Mouse (Mus musculus) layer of hippocampus, adult 9-11 months (tissue): ENCODE data around the gene Cadm2.
A peak's percentile ranks its signal among the peaks of the same experiment; 100 is the strongest.

Source experiments
- DNase-seq: peaks from one replicate; pipeline ENCODE4 v3.0.0; 2022

The Cadm2 gene

DNA sequence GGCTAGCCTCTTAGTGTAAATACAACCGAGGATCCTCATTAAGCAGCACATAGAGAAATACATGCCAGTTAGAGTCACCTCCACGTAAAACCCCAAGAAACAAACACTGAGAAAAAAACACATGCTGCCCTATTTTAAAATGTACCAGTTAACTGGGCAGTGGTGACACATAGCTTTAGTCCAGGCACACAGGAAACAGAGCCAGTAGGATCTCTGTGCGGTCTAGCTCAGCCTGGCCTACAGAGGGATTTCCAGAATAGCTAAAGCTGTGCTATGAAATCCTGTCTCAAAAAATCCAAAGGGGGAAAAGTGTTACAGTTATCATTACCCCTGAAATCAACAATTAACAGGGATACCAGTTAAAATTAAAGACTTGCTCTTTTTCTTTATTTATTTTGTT, 498.9 kb downstream of the Cadm2 start:
- no peak for DNase-seq

DNA sequence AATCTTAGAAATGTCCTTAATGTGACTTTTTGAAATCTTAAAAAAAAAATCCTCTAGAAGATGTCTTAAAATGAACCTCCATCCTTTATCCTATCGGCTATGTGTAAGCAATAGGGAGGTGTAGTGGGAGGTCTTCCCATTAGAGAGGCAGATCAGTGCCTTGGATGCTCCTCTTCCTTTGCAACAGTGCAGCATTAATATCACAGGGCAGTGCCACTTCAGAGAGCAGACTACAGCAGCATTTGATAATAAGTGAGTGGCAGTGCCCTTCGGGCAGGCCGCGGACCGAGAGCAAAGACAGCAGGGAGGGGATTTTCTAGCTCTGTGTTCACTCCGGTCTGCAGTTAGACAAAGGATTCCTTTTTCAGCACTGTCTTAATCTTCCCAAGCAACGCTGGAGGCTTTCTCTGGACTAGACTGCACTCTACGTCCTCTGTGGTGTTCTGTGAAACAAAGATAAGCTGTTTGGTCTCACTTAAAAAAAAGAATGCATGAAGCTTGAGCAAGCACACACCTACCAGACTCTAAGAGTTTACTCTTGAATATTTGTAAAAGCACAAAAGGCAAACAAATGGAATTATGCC, 514.1 kb downstream of the Cadm2 start:
- DNase-seq = no peak

DNA sequence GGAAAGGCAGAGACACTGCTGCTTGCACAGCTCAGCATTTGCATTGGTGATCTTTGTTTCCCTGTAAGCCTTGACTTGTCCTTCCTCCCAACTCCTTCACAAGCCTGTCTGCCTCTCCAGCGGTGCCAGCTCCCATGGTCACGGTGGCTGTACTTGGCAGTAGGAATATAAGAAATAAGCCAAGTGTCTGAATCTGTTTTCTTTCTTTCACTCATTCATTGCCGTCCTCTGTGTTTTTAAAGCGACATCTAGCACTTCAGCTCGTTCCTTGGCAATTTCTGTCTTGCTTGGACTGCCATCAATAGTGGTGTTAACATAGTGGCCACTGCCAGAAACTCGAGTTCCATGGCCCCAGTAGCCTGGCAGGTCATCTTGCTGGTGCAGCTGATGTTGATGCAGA, 524.0 kb downstream of the Cadm2 start:
- peak; percentile 14 for DNase-seq

DNA sequence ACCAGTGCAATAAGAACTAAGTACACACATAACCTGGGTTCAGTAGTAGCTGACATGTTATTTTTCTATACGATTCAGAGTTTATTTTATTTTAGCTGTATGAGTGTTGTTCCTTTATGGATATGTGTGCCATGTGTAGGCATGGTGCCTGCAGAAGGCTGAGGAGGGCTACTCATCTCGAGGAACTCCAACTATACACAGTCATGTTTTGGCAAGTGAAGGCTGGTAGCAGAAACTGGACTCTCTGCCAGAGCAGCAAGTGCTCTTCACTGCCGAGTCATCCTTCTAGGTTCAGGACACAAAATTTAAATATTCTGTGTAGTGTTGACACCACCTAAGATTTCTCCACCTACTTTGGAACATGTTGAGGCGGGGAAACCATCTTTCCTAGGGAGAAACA, 524.8 kb downstream of the Cadm2 start:
- no peak for DNase-seq

- DNase-seq = peak; percentile 53
These were observed 531.0 kb downstream of the Cadm2 start for GRCm38 (mm10) chr16:67089747-67090146.

DNA sequence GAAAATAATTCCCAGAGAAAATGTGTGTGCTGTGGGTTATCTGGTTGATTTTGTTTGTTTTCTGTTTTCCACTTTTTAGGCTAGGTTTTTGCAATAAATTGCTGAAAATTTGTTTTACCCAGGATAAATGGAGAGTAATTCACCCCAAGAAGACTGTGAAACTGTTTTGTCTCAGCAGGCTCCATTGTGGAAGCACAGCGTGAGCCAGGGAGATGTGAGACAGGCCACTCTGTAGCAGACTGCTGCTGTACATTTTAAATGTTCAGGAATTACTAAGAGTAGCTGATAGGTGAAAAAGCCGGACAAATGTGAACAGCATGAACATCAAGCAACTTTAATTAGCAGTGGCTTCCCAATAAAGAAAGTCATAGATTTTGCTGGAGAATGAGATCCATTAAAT, 541.4 kb downstream of the Cadm2 start:
- DNase-seq = no peak

GRCm38 (mm10) chr16:67076169-67076895, 544.4 kb downstream of the Cadm2 start:
- peak; percentile 30 for DNase-seq

DNA sequence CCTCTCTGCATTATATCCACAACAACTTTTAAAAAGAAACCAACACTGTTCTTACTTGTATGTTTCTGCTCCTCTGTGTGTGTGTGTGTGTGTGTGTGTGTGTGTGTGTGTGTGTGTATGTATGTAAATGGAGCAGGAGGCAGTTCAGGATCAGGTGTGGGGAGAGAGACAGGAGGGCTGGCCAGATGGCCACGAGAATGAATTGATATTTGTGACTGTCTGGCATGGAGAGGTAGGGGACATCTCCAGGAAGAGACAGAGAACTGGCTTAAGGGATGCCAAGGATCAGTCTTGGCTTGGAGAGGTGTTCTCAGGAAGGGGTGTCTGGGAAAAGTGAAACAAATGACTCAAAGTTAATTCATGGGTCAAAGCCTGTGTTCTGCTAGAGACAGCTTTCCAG, 552.2 kb downstream of the Cadm2 start:
- DNase-seq = no peak

- no peak for DNase-seq
These were observed 589.8 kb downstream of the Cadm2 start for GRCm38 (mm10) chr16:67030918-67031317.

DNA sequence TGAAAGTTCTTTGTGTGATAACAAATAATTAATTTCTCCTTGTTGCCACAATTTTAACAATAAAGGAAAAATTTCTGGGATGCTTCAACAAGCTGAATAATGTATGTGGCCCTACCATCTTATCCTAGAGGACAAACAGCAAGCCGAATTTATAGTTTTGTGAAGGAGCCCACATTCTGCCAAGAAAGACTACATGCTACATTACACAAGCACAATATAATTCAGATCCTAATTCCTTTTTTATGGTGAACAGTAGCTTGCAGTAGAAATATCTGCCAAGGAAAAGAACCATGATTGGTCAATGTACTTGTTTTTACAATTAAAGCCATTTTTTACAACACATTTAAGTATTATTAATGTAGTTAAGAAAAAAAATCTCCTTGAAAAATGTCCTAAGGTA, 600.9 kb downstream of the Cadm2 start:
- DNase-seq = no peak

GRCm38 (mm10) chr16:67017710-67018109, 603.0 kb downstream of the Cadm2 start:
- DNase-seq = no peak

DNA sequence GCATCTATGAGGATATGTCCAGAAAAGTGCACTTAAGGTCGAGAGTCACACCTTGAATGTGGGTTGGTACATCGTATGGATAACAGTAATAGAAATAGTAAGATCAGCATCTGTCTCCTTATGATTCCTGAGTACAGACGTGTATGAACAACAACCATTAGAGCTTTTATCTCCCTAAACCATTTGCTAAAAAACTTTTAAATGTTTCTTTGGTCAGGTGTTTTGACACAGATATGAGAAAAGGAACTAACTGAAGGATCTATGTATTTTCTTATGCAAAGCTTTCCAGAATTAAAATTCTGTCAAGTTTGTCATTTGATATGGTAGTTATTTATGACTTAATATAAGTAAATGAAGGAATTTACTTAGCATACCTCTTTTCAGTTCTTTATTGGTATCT, 617.5 kb downstream of the Cadm2 start:
- DNase-seq = no peak

- peak; percentile 36 for DNase-seq
These were observed 619.0 kb downstream of the Cadm2 start for GRCm38 (mm10) chr16:67001707-67002106.

DNA sequence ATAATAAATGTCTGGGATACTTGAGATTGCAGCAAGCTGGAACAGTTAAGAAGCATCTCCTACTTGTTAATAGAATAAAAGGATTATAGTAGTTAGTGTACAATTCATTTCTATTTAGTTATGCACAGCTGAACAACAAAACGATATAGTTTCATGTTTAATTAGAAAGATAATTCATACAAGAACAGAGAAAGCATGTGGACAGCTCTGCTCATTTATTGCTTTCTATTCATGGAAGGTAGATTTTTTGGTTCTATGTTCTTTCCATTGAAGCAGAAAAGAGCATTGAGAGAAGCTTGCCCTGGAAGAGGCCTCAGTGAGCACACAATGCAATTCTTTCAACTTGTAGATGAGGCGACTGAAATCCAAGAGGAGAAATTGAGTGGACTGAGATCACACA, 623.2 kb downstream of the Cadm2 start:
- DNase-seq = no peak

- no peak for DNase-seq
These were observed 633.0 kb downstream of the Cadm2 start for GRCm38 (mm10) chr16:66987741-66988140.

DNA sequence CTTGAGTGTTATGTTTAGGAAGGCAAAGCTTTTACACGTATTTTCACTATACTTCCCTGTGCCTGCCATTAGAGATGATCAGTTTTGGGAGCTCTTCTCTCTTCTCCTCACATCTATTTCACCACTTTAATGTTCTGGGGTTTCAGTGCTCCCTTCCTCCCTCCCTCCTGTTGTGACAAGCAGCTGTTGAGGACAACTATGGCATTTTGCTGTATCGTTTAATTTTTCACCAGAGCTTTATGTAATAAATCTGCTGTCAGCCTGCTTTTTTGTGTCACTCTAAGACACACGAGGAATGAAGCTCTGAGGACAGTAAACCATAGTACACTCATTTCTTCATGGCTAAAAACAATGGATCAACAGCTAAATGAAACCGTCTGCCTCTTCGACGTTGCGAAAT, 633.8 kb downstream of the Cadm2 start:
- DNase-seq = peak; percentile 29

GRCm38 (mm10) chr16:66970912-66971311, 649.8 kb downstream of the Cadm2 start:
- DNase-seq = no peak

GRCm38 (mm10) chr16:66969520-66970144, 651.1 kb downstream of the Cadm2 start:
- DNase-seq = no peak

GRCm38 (mm10) chr16:66968336-66968735, 652.4 kb downstream of the Cadm2 start:
- DNase-seq = no peak

DNA sequence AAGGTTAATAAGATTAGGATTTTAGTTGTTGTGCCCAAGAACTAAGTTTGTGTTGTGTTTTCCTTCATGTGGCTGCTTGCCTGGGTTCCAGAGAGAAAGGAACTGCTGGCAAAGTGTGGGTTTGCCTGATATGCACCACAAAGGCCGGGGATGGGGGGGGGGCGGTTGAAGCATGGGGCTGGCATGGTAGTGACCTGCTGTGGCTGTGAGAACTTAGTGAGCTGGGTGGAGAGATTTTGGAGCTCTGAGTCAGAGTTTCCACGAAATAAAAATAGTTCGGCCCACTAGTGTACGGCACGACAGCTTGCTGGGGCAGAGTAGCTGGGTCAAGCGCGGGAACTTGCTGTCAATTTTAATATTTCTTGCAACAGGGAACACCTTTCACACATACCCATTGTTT, 653.0 kb downstream of the Cadm2 start:
- no peak for DNase-seq

GRCm38 (mm10) chr16:66959146-66959545, 661.6 kb downstream of the Cadm2 start:
- no peak for DNase-seq

DNA sequence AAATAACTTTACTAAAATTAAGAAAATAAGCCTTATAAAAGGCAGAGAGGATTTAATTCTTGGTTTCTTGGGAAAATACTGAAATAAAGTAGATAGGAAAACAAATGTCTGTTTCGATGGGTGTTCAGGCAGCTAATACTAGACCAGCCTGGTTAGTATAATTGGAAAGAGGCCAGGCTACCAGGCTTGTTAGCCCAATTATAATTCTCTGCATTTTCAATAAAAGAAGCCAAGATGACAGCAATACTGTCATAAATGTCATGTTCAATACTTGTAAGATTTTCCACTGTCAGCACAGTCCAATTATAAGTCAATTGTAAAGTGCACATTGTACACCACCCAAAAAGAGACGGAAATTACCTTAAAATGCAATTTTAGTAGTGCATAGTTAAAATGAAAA, 664.8 kb downstream of the Cadm2 start:
- no peak for DNase-seq

DNA sequence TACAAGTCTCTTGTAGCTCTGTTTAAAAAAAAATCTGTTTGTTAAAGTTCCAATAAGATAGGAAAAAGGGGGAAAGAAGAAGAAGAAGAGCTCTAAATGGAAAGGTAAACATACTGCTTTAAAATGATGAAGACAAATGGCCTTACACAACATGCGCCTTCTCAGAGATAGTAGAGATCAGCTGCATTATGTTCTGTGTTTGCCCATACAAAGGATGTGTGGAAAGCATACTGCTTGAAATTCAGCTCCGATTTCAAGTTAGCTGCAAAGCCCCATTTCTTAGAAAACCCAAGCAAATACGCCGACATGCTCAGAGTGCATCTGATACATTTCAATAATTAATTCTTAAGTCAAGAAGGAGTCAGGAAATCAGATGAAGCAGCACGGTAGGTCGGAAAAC, 684.4 kb downstream of the Cadm2 start:
- no peak for DNase-seq

DNA sequence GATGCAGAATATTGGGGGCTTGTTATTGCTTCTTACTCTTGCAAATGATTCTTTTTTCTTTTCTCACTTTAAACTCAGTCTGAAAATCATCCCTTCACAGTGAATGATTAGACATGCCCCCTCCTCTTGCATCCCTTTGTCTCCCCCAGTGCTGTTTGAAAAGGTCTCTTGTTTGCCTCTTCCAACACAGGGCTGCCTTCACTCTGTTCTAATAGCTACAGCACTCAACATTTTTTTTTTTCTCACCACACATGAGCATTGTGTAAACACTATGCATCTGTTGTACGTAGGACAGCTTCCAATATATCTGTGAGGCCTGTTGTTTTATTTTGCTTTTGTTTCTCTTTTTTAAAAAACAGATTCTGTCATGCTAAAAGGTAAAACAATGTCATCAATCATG, 695.2 kb downstream of the Cadm2 start:
- DNase-seq = peak; percentile 27

GRCm38 (mm10) chr16:66922753-66923152, 698.0 kb downstream of the Cadm2 start:
- no peak for DNase-seq
